Mouse (Mus musculus): ENCODE data around the gene Il12b. TPM values are rescaled to one million over a fixed set of nuclear protein-coding genes. Genes with fewer than 3 reads are reported as not detected.

The Il12b gene
- polyA plus RNA-seq, 2 experiments: 0.06 to 0.26 TPM

DNA sequence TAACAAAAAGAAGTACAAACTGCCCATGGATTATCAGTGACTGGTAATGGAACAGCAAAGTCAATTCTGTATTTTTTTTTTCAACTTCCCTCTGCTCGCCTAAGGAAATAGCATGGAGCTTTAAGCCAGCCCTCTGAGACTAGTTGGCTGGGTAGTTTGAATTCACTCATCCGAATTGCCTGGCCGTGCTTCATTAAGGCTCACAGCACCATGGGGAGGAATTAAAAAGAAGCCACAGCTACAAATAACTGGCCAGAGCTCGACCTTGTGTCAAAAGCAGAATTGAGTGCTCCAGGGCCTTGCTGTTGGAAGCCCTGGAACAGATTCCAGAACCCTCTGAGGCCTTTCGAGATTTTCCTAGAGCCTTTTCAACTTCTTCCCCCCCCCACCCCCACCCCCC is 8.8 kb downstream of the Il12b start:
- Histone ChIP-seq H3K9me3 (ENCODE audit: control insufficient read depth, low read length) (no peaks in the 10 kb centered on the region), H3K36me3 (ENCODE audit: control insufficient read depth, insufficient read depth, low read length) (no peaks in the 10 kb centered on the region), H3K27me3 (ENCODE audit: control insufficient read depth, insufficient read depth, low read length) (no peaks in the 10 kb centered on the region), H3K4me3 (replicated peaks; ENCODE audit: low read length) (no peak overlapping the region), H3K4me1 (ENCODE audit: control insufficient read depth, insufficient read depth, low read length) (no peaks in the 10 kb centered on the region; the same call in 1 of the 2 replicates), H3K4me2 (replicated peaks; ENCODE audit: low read depth, low read length, severe bottlenecking) (no peak overlapping the region), H3K27ac (replicated peaks; ENCODE audit: low read depth, low read length) (no peak overlapping the region), H3K9ac (ENCODE audit: low read depth, low read length, severe bottlenecking) (no peak overlapping the region)
- 16% methylated on average over 5 of the region's 5 CpGs for WGBS
- DNase-seq (ENCODE audit: low spot score) (no peak), ATAC-seq (ENCODE audit: low FRiP score, low read depth) (no peak)
- TF ChIP-seq POLR2A (IDR thresholded peaks at IDR 0.05; ENCODE audit: borderline replicate concordance, extremely low read depth, insufficient read depth, insufficient read length): no peak

- Histone ChIP-seq H3K27ac (replicated peaks; ENCODE audit: low read depth, low read length) (no peak overlapping the region), H3K36me3 (ENCODE audit: control insufficient read depth, insufficient read depth, low read length) (no peaks in the 10 kb centered on the region), H3K4me1 (ENCODE audit: control insufficient read depth, insufficient read depth, low read length) (no peaks in the 10 kb centered on the region; the same call in 1 of the 2 replicates), H3K9ac (ENCODE audit: low read depth, low read length, severe bottlenecking) (no peak overlapping the region), H3K4me3 (replicated peaks; ENCODE audit: low read length) (no peak overlapping the region), H3K4me2 (replicated peaks; ENCODE audit: low read depth, low read length, severe bottlenecking) (no peak overlapping the region), H3K27me3 (ENCODE audit: control insufficient read depth, insufficient read depth, low read length) (no peaks in the 10 kb centered on the region), H3K9me3 (ENCODE audit: control insufficient read depth, low read length) (no peaks in the 10 kb centered on the region)
- 37% methylated on average over 3 of the region's 3 CpGs for WGBS
- no peak for DNase-seq (ENCODE audit: low spot score)
- ATAC-seq (ENCODE audit: low FRiP score, low read depth): no peak
- TF ChIP-seq POLR2A (IDR thresholded peaks at IDR 0.05; ENCODE audit: borderline replicate concordance, extremely low read depth, insufficient read depth, insufficient read length): no peak
These were observed 10.6 kb downstream of the Il12b start for GRCm38 (mm10) chr11:44410413-44410812.

- Histone ChIP-seq H3K4me3 (replicated peaks; ENCODE audit: low read length) (no peak overlapping the region), H3K27ac (replicated peaks; ENCODE audit: low read depth, low read length) (no peak overlapping the region), H3K9ac (ENCODE audit: low read depth, low read length, severe bottlenecking) (no peak overlapping the region), H3K4me2 (replicated peaks; ENCODE audit: low read depth, low read length, severe bottlenecking) (no peak overlapping the region), H3K4me1 (ENCODE audit: control insufficient read depth, insufficient read depth, low read length) (no peaks in the 10 kb centered on the region), H3K27me3 (ENCODE audit: control insufficient read depth, insufficient read depth, low read length) (no peaks in the 10 kb centered on the region), H3K36me3 (ENCODE audit: control insufficient read depth, insufficient read depth, low read length) (no peaks in the 10 kb centered on the region), H3K9me3 (ENCODE audit: control insufficient read depth, low read length) (no peaks in the 10 kb centered on the region)
- DNase-seq (ENCODE audit: low spot score) (no peak), ATAC-seq (ENCODE audit: low FRiP score, low read depth) (no peak)
- no peak for TF ChIP-seq POLR2A (IDR thresholded peaks at IDR 0.05; ENCODE audit: borderline replicate concordance, extremely low read depth, insufficient read depth, insufficient read length)
- WGBS: 69% methylated on average over 8 of the region's 8 CpGs
These were observed 12.4 kb downstream of the Il12b start for GRCm38 (mm10) chr11:44412276-44412675.

GRCm38 (mm10) chr11:44413371-44413770 is 13.5 kb downstream of the Il12b start:
- H3K4me3 ChIP-seq (replicated peaks; ENCODE audit: low read length): no peak overlapping the region
- no peak for TF ChIP-seq POLR2A (IDR thresholded peaks at IDR 0.05; ENCODE audit: borderline replicate concordance, extremely low read depth, insufficient read depth, insufficient read length)
- DNase-seq (ENCODE audit: low spot score) (no peak), ATAC-seq (ENCODE audit: low FRiP score, low read depth) (no peak)
- no peaks in the 10 kb centered on the region for H3K4me1 ChIP-seq (ENCODE audit: control insufficient read depth, insufficient read depth, low read length)
- H3K9me3 ChIP-seq (ENCODE audit: control insufficient read depth, low read length): no peaks in the 10 kb centered on the region
- no peak overlapping the region for H3K9ac ChIP-seq (ENCODE audit: low read depth, low read length, severe bottlenecking)
- no peaks in the 10 kb centered on the region for H3K27me3 ChIP-seq (ENCODE audit: control insufficient read depth, insufficient read depth, low read length)
- H3K27ac ChIP-seq (replicated peaks; ENCODE audit: low read depth, low read length): no peak overlapping the region
- H3K4me2 ChIP-seq (replicated peaks; ENCODE audit: low read depth, low read length, severe bottlenecking): no peak overlapping the region
- H3K36me3 ChIP-seq (ENCODE audit: control insufficient read depth, insufficient read depth, low read length): no peaks in the 10 kb centered on the region
- 84% methylated on average over 3 of the region's 3 CpGs for WGBS

- Histone ChIP-seq H3K4me2 (replicated peaks; ENCODE audit: low read depth, low read length, severe bottlenecking) (no peak overlapping the region), H3K9me3 (ENCODE audit: control insufficient read depth, low read length) (no peaks in the 10 kb centered on the region), H3K4me3 (replicated peaks; ENCODE audit: low read length) (no peak overlapping the region), H3K27ac (replicated peaks; ENCODE audit: low read depth, low read length) (no peak overlapping the region), H3K27me3 (ENCODE audit: control insufficient read depth, insufficient read depth, low read length) (no peaks in the 10 kb centered on the region), H3K36me3 (ENCODE audit: control insufficient read depth, insufficient read depth, low read length) (no peaks in the 10 kb centered on the region), H3K4me1 (ENCODE audit: control insufficient read depth, insufficient read depth, low read length) (no peaks in the 10 kb centered on the region), H3K9ac (ENCODE audit: low read depth, low read length, severe bottlenecking) (no peak overlapping the region)
- ATAC-seq (ENCODE audit: low FRiP score, low read depth) (no peak), DNase-seq (ENCODE audit: low spot score) (no peak)
- WGBS: 85% methylated on average over 3 of the region's 3 CpGs
- TF ChIP-seq POLR2A (IDR thresholded peaks at IDR 0.05; ENCODE audit: borderline replicate concordance, extremely low read depth, insufficient read depth, insufficient read length): no peak
These were observed 14.7 kb downstream of the Il12b start for GRCm38 (mm10) chr11:44414605-44415004.

DNA sequence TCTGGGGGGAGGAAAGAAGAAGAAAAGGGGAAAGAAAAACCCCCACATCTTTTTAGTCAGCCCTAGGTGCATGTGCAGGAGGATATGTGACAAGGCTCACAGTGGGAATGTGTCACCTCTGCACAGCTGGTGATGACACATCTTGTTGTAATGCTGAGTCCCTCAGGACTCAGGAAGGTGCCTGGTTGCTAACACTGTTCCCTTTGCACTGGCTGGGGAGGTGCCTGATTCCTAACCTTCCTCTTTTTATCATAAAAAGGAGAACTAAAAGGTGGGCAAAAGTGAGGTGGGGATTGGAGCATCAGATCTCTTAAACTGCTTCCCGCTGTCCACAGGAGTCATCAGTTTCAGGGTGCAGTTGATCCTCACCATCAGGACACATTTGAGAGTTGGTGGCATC is 17.5 kb downstream of the Il12b start:
- H3K9me3 ChIP-seq (ENCODE audit: control insufficient read depth, low read length): no peaks in the 10 kb centered on the region
- no peaks in the 10 kb centered on the region for H3K27me3 ChIP-seq (ENCODE audit: control insufficient read depth, insufficient read depth, low read length)
- H3K4me1 ChIP-seq (ENCODE audit: control insufficient read depth, insufficient read depth, low read length): no peaks in the 10 kb centered on the region
- DNase-seq (ENCODE audit: low spot score) (no peak), ATAC-seq (ENCODE audit: low FRiP score, low read depth) (no peak)
- no peak for TF ChIP-seq POLR2A (IDR thresholded peaks at IDR 0.05; ENCODE audit: borderline replicate concordance, extremely low read depth, insufficient read depth, insufficient read length)
- H3K9ac ChIP-seq (ENCODE audit: low read depth, low read length, severe bottlenecking): no peak overlapping the region
- no peak overlapping the region for H3K4me2 ChIP-seq (replicated peaks; ENCODE audit: low read depth, low read length, severe bottlenecking)
- no peaks in the 10 kb centered on the region for H3K36me3 ChIP-seq (ENCODE audit: control insufficient read depth, insufficient read depth, low read length)
- 65% methylated on average over 1 of the region's 1 CpGs for WGBS
- no peak overlapping the region for H3K4me3 ChIP-seq (replicated peaks; ENCODE audit: low read length)
- no peak overlapping the region for H3K27ac ChIP-seq (replicated peaks; ENCODE audit: low read depth, low read length)
